ENCODE assay signal across 7 mouse cellular contexts in the genomic region with DNA sequence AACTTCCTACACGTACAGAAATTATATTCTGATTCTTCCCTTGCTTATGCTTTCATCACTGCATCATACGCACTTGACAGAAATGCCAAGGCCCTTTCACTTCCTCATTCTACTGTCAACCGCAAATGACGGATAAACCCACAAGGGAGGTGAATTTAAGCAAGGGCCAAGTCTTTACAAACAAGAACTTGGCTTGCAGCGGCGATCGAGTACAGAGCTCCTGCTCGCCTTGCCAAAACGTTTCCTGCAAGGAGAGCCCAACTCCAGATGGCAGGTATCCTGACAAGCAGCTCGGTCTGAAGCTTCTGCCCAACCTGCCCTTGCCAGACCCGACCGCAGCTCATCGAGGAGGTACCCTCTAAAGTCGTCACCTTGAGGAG. TPM values are rescaled to one million over a fixed set of nuclear protein-coding genes. Genes with fewer than 3 reads are reported as not detected.
DNase-seq lines count a peak whose midpoint lies in the region; ATAC-seq and TF ChIP-seq lines count a peak whose summit lies in the region.

No protein-coding gene starts in this region.

- TF ChIP-seq CTCF in E14TG2a.4 (conservative IDR thresholded peaks at IDR 0.05; ENCODE audit: low read length): no peak

- H3K9me3 ChIP-seq in E14TG2a.4 (ENCODE audit: low read length): no peaks in the 10 kb centered on the region
- no peaks in the 10 kb centered on the region for H3K9me3 ChIP-seq in limb, embryonic 11.5 days (ENCODE audit: control insufficient read depth, low read length)

- no peak for ATAC-seq in limb, embryonic 11.5 days (ENCODE audit: insufficient number of reproducible peaks, low FRiP score, low TSS enrichment, low read depth)
- ATAC-seq in monocyte, adult 5-6 weeks (replicated peaks; ENCODE audit: insufficient number of reproducible peaks, low FRiP score, low TSS enrichment, poor library complexity, severe bottlenecking): peak; percentile 73

- H3K27ac ChIP-seq in limb, embryonic 11.5 days (replicated peaks; ENCODE audit: low read depth, low read length): peak overlapping the region; percentile 88

- intact Hi-C loops in left cerebral cortex, postnatal 25 days (cut with DNase I): loop anchor here (2.0 to 10.0 kb wide), 4 partner anchors 121 to 445 kb away; partner anchors contain the start of genes G3bp2, Parm1 and Uso1

- H3K27me3 ChIP-seq in E14TG2a.4 (ENCODE audit: insufficient read depth, low read length): no peaks in the 10 kb centered on the region
- no peaks in the 10 kb centered on the region for H3K27me3 ChIP-seq in limb, embryonic 11.5 days (ENCODE audit: control insufficient read depth, insufficient read depth, low read length)

- H3K4me2 ChIP-seq in limb, embryonic 11.5 days (ENCODE audit: low read depth, severe bottlenecking): peak overlapping the region; percentile 42

- DNase-seq in B cell, adult 2 months: peak; percentile 90
- DNase-seq in fibroblast of lung, adult 2 months (ENCODE audit: low read depth): peak; percentile 72
- DNase-seq in limb, embryonic 11.5 days (ENCODE audit: low spot score): no peak
- DNase-seq in frontal cortex, postnatal 14 days (ENCODE audit: low spot score in 2 of 2): no peak
- no peak for DNase-seq in left cerebral cortex, postnatal 25 days (ENCODE audit: low spot score in 2 of 2)

- peak overlapping the region; percentile 73 for H3K9ac ChIP-seq in limb, embryonic 11.5 days (ENCODE audit: low read length)

- peaks cover 37% of the 10 kb centered on the region for H3K36me3 ChIP-seq in E14TG2a.4 (ENCODE audit: insufficient read depth, low read length)
- H3K36me3 ChIP-seq in limb, embryonic 11.5 days (ENCODE audit: control insufficient read depth, insufficient read depth, low read length): no peaks in the 10 kb centered on the region

- H3K4me3 ChIP-seq in E14TG2a.4 (replicated peaks; ENCODE audit: low read length): peak overlapping the region; percentile 93
- peak overlapping the region; percentile 55 for H3K4me3 ChIP-seq in limb, embryonic 11.5 days (ENCODE audit: low read depth, low read length)

- under 1% methylated on average over 14 of the region's 14 CpGs for WGBS in limb, embryonic 11.5 days

- peaks cover 25% of the 10 kb centered on the region for H3K4me1 ChIP-seq in E14TG2a.4 (replicated peaks; ENCODE audit: low read depth, low read length)
- H3K4me1 ChIP-seq in limb, embryonic 11.5 days (ENCODE audit: control insufficient read depth, insufficient read depth, low read length): no peaks in the 10 kb centered on the region

RNA-seq across cellular contexts. Expression of gene Rchy1, which starts 0.6 kb away (rescaled TPM):
- polyA plus RNA-seq in limb, embryonic 11.5 days (2014; fragmentation: Nextera tagmentation; extraction: Ambion mirVana): 47.7 and 47.8 TPM in 2 replicates
- 68.7 to 110 TPM (median 81.9 TPM) in 3 replicates for total RNA-seq in monocyte, adult 5-6 weeks (2017)
- total RNA-seq in left cerebral cortex, postnatal 25 days (2021): 10 to 100 TPM; 37.4 to 37.7 TPM

RNA-seq across cellular contexts. Expression of gene Odaph, which starts 25.0 kb away (rescaled TPM):
- not detected in 2 replicates for polyA plus RNA-seq in limb, embryonic 11.5 days (2014; fragmentation: Nextera tagmentation; extraction: Ambion mirVana)
- total RNA-seq in monocyte, adult 5-6 weeks (2017): 0.67 TPM in 1 of 3 replicates, not detected in the others
- not detected for total RNA-seq in left cerebral cortex, postnatal 25 days (2021)

Comparison
In these comparisons a context has a peak if more than half of its experiments do, and no peak if none do; other contexts are left out.
1. DNase-seq: peak in B cell, adult 2 months (2 of 2) and fibroblast of lung, adult 2 months (single experiment); none in limb, embryonic 11.5 days (single experiment), frontal cortex, postnatal 14 days (0 of 2) and left cerebral cortex, postnatal 25 days (0 of 2).